Mouse (Mus musculus) left cerebral cortex, postnatal 25 days (tissue): ENCODE data around the gene Lmbr1. TPM values are rescaled to one million over a fixed set of nuclear protein-coding genes. Genes with fewer than 3 reads are reported as not detected.
A peak's percentile ranks its signal among the peaks of the same experiment; 100 is the strongest.

Experiments used
- DNase-seq, 2 experiments: peaks; one replicate each; pipeline ENCODE4 v3.0.0; 2022; ENCODE audit warnings: low spot score in 2 of 2, mixed read lengths in 1 of 2
- intact Hi-C: fragments of 180-260 bp; cut with DNase I; formaldehyde crosslinking; loops from one replicate; pipeline ENCODE4 v1.15.1; 2025
- total RNA-seq, 2 experiments: library from RNA; stranded (reverse); gene quantifications; 2 replicates each; pipeline ENCODE4 v1.2.3; 2021

The Lmbr1 gene
- total RNA-seq, 2 experiments from 2014 or later: 30.4 to 30.5 TPM

GRCm38 (mm10) chr5:29274746-29275145 is 103.4 kb downstream of the Lmbr1 start:
- intact Hi-C loops: loop anchor here (5.0 to 10.0 kb wide), 2 partner anchors 240 to 822 kb away; no protein-coding TSS in a partner anchor

DNA sequence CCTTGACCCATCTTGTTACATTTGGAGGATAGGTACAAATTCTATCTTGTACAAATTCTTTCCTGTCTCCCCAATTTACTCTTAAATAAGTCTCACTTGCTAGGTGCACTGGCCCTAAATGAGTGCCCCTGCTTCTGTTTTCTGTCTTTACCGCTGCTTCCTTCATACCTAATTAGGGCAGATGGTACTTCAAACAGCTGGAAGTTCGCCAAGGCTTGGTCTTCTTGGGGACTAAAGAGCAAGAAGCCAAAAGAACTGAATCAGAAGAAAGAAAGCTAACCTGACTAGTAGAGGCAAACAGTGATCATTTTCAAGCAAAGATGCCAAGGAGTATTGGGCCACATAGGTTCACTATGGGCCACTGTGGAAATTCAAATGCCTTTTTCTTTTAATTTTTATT is 104.8 kb downstream of the Lmbr1 start:
- no peak for DNase-seq
- intact Hi-C loops: loop anchor here (5.0 to 10.0 kb wide), 2 partner anchors 239 to 821 kb away; no protein-coding TSS in a partner anchor

More at GRCm38 (mm10) chr5:29274746-29275145, 103.4 kb downstream of the Lmbr1 start:
- DNase-seq: no peak

DNA sequence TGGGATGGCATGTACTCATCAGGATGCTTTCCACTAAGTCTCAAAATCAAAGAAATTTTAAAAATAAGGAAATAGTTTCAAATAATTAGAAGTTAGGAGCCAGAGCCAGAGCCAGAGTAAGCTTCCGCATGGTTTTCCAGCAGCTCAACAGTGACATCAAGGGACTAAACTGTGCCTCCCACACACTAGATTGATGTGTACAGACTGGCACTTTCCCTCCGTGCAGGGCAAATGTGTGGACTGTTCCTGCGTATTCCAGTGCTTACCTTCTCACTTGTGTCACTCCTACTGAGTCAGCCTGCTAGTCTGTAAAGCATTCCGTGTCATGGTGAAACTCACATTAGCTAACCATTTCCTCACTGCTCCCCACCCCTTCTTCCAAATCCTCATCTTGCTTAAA is 107.3 kb downstream of the Lmbr1 start:
- DNase-seq: no peak
- intact Hi-C loops: loop anchor here (5.0 to 10.0 kb wide), 2 partner anchors 236 to 819 kb away; no protein-coding TSS in a partner anchor

- intact Hi-C loops: no loop called here
- peak in 1 of 2 experiments; percentile 51 for DNase-seq
These were observed 124.3 kb downstream of the Lmbr1 start for GRCm38 (mm10) chr5:29253876-29254275.

DNA sequence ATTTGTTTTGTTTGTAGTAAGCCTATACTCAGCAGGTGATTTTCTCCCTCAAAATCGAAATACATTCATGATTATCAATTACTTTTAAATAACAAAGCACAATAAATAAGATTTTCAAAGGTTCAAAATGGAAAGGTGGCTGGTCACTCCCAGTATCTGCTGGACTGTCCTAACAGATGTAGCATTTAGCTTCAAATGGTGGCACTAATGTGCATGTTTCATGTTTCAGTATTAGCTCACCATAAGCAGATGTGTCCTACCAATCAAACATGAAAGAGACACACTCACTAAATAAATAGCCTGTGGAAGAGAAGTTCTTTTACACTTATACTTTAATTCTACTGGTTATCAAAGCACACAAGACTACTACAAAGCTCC is 126.7 kb downstream of the Lmbr1 start:
- no peak for DNase-seq
- intact Hi-C loops: no loop called here

DNA sequence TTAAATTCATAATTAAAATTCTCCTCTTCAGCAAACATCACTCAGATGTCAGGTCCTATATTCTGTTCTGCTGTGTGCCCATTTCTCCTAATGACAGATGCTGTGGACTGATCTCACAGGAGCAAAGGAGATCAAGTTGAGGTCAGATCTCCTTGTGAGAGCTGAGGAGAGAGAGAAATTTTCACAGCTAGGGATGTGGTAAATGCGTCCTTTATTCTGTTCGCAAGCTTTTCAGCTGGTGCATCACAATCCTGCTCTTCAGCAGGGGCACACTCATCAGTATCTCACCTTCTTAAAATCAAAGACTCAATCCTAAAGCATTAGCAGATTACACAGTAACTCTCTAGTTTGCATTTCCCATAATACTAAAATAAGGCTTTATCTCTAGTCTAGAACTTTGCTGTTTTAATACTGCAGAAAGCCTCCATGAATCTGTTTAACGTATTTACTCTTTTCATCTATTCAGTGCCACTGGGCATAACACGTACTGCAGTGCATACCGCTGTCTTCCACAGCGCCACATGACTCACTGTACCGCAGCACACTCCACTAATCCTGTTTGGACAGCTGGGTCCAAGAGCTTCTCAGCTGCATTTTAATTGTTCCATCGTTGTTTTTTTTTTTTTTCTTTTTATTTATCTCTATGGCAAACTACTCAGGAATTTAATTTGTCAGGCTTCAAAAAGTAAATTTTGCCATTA is 127.2 kb downstream of the Lmbr1 start:
- intact Hi-C loops: no loop called here
- DNase-seq: no peak

GRCm38 (mm10) chr5:29244769-29245168 is 133.4 kb downstream of the Lmbr1 start:
- peak in 1 of 2 experiments; percentile 35 for DNase-seq
- intact Hi-C loops: no loop called here

GRCm38 (mm10) chr5:29238379-29238778 is 139.8 kb downstream of the Lmbr1 start:
- intact Hi-C loops: no loop called here
- no peak for DNase-seq

DNA sequence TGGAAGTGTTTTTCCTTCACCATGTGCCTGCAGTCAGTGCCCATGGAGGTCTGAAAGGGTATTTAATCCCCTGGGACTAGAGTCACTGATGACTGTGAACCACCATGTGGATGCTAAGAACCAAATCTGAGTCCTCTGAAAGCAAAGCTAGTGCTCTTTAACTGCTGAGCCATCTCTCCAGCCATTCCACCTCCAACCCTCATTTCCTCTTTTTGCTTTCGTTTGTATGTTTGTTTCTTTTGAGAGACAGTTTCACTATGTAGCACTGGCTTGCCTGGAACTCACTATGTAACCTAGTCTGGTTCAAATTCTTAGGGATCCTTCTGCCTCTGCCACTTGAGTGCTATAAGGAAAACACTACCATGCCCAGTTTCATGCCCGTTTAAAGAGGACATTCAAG is 147.7 kb downstream of the Lmbr1 start:
- DNase-seq: no peak
- intact Hi-C loops: no loop called here

DNA sequence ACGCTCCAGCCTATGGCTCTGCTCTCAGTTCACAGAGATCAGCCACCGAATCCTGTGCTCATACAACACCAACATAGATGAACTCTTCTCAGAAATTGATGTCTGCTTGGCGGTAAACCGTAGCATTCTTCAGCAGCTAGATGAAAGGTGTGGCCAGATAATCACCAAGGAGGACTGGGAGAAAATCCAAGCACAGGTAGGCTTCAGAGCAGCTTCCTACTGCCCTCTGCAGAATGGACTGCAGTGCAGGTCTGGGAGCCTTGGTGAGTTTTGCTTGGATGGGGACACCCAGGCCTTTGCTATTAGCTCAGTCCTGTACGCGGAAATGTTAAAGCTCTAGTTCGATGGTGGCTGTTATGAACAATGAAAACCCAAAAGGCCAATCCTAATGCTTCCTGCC is 154.1 kb downstream of the Lmbr1 start:
- intact Hi-C loops: no loop called here

DNA sequence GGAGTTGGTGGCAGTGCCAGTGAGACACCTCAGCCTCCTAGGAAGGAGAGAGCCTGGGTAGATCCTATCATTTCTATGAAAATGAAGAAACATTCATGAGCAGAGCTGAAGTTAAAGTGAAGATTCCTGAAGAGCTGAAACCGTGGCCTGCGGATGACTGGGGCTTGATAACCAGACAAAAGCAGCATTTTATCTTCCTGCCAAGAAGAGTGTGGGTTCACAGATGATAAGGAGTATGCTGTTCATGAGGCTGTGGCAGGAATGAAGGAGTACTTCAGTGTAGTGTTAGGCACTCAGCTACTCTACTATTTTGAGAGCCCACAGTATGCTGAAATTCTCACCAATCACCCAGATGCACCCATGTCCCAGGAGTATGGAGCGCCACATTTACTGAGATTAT is 160.2 kb downstream of the Lmbr1 start:
- intact Hi-C loops: no loop called here
- DNase-seq: no peak

More for the DNA sequence above, 154.1 kb downstream of the Lmbr1 start:
- no peak for DNase-seq

- intact Hi-C loops: no loop called here
- no peak for DNase-seq
These were observed 166.1 kb downstream of the Lmbr1 start for GRCm38 (mm10) chr5:29211980-29212555.

GRCm38 (mm10) chr5:29205690-29206089 is 172.5 kb downstream of the Lmbr1 start:
- intact Hi-C loops: no loop called here
- no peak for DNase-seq

GRCm38 (mm10) chr5:29199868-29200267 is 178.3 kb downstream of the Lmbr1 start:
- intact Hi-C loops: loop anchor here (5.0 kb wide), 1 partner anchor 733 kb away; the partner anchor contains the start of gene Shh
- DNase-seq: no peak

DNA sequence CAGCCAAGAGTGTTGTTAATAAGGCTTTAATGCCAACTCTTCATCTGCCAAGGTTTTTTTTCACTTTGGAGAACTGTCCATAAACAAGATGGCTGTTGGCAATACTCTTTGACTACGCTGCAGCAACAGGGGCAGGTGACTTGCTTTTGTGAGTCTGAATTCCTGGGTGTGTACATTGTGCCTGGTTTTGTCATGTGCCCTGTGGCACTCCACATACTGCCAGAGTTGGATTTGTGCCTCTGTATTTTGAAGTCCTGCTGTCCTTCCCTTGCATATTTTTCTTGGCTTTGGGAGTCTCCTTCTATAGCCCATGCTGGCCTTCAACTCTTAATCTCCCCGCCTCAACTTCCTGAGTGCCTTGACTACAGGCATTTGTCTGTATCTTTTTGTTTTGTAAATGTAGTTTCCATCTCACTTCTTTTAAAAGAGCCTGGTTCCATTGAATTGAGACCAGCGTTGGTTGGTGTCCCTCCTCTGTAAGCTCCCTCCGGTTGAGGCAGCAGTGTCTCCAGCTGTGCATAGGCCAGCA is 179.2 kb downstream of the Lmbr1 start:
- DNase-seq: no peak
- intact Hi-C loops: loop anchor here (5.0 kb wide), 1 partner anchor 732 kb away; the partner anchor contains the start of gene Shh

GRCm38 (mm10) chr5:29197187-29197586 is 181.0 kb downstream of the Lmbr1 start:
- no peak for DNase-seq
- intact Hi-C loops: loop anchor here (5.0 kb wide), 1 partner anchor 730 kb away; the partner anchor contains the start of gene Shh

DNA sequence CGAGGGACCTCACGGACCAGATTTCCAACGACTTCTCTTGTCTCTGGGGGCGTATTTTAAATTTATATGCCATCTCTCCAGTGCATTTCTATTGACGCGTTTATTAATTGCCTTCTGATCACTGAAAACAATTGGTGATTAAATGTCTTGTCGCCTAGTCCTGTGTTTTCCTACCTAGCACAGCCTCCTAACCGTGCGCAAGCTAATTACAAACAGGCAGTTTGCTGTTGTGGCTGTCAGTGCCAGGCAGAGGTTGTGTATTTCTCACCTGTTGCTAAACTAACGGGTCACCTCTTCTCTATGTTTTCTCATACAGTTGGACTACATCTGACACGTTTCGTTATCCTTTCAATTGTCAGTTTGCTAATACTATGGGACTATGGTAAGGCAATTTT is 181.9 kb downstream of the Lmbr1 start:
- intact Hi-C loops: loop anchor here (5.0 kb wide), 1 partner anchor 729 kb away; the partner anchor contains the start of gene Shh

DNA sequence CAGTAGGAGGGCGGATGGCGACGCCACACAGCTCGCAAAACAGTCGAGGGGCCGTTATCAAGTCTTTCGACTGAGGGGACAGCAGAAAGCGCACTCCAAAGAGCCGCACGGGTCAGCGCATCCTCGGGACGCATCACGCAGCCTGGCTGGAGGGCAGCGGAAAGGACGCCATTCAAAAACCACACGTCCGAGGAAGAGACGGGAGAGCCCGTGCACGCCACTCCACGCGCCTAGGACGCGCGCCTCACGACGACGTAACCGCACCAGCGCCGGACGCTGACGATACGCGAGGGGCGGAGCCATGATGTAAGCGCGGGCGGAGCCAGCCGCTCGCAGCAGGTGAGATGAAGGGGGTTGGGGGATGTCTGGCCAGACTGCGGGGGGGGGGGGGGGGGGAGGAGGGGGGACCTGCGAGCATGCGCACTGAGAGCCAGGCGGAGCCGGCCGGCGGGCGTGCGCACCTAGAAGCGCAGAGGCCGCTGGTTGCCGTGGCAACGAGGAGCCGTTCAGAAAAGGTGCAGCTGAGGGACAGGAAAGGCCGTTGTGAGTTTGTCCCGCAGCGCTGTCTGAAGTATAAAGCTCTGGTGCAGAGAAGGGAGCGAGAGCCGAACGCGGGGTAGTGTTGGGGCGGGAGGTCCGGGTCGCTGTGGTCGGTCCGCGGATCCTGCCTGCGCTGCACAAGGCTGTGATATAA is 182.5 kb downstream of the Lmbr1 start, which contains the start of gene Rnf32:
Rnf32 (plus strand) TSS at position 423 of the 694 bp plus-strand sequence.
- intact Hi-C loops: loop anchor here (5.0 kb wide), 1 partner anchor 728 kb away; the partner anchor contains the start of gene Shh
- peak; percentile 88 to 93 for DNase-seq

More for the DNA sequence above, 181.9 kb downstream of the Lmbr1 start:
- DNase-seq: peak in 1 of 2 experiments; percentile 27

GRCm38 (mm10) chr5:29195231-29195569 is 183.0 kb downstream of the Lmbr1 start:
- DNase-seq: no peak
- intact Hi-C loops: loop anchor here (5.0 kb wide), 1 partner anchor 728 kb away; the partner anchor contains the start of gene Shh

DNA sequence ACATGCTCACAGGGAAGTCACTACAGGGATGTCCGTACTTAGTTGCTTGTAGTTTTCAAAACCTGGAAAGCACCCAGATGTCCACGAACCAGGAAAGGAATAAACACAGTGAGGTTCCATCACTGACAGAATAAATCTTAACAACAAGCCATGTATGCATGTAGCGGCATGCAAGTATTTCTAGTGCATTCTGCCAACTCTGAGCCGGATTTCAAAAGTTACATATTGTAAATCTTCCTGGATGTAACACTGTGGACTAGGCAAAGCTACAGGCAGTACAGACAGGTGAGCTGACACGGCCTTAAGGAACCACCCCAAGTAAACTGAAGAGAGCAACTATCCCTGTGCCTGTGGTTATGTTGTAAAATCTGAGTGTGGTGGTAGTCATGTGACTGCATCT is 191.4 kb downstream of the Lmbr1 start:
- intact Hi-C loops: no loop called here
- no peak for DNase-seq
